Mouse (Mus musculus) thymus, postnatal 10 days (tissue): Measurements from ENCODE around the gene AU040320.

Experiments used
- DNase-seq, 2 experiments: peaks; one replicate each; pipeline ENCODE4 v3.0.0; 2021; ENCODE audit warnings: low spot score in 2 of 2

Gene AU040320

GRCm38 (mm10) chr4:126852971-126853370, 99.6 kb downstream of the AU040320 start:
- no peak for DNase-seq

- no peak for DNase-seq
Observed at GRCm38 (mm10) chr4:126860268-126860986, 107.1 kb downstream of the AU040320 start.

GRCm38 (mm10) chr4:126861514-126862266, 108.3 kb downstream of the AU040320 start:
- DNase-seq = peak in 1 of 2 experiments; percentile 26

GRCm38 (mm10) chr4:126868699-126869098, 115.4 kb downstream of the AU040320 start:
- DNase-seq = no peak

GRCm38 (mm10) chr4:126872717-126873116, 119.4 kb downstream of the AU040320 start:
- DNase-seq = no peak

GRCm38 (mm10) chr4:126879560-126880275, 126.4 kb downstream of the AU040320 start:
- no peak for DNase-seq

GRCm38 (mm10) chr4:126883602-126884001, 130.3 kb downstream of the AU040320 start:
- DNase-seq = no peak

- DNase-seq = no peak
Observed at GRCm38 (mm10) chr4:126885953-126886352, 132.6 kb downstream of the AU040320 start.

- no peak for DNase-seq
Observed at GRCm38 (mm10) chr4:126889879-126890278, 136.5 kb downstream of the AU040320 start.
